Mouse (Mus musculus): ENCODE results near the gene Dhx32.
A peak's percentile ranks its signal among the peaks of the same experiment; 100 is the strongest.

DNA sequence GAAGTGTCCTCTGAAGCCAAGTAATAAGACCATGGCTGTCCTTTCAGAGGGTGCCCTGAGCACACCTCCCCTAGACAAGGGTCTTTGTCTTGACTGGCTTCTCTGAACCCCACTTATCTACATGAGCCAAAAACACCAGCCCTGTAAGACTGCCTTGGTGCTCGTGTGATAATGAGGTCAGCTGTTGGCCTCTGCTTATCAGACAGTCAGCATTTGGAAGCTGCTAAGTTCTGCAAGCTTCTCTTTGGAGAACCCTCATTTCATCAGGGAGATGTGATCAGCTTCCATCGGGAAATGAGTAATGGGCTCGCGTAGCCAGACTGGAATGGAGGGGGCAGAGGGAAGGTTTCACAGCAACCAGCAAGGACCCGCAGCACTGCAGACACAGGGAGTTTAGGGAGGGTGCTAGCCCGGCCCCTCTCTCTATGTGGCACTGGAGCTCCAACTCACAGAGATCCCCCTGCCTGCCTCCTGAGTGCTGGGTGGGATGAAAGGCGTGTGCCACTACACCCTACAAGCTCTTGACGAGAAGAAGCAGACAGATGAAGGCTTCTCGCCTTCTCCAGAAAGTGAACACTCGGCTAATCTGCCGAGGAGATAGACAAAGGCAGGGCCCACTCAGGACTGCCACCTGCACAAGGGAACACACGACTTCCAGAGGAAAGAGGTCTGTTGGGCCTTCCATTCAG lies 84.4 kb downstream of the Dhx32 start:
- TF ChIP-seq CTCF (IDR thresholded peaks at IDR 0.05; ENCODE audit: low read depth) (no peak), EP300 (IDR thresholded peaks at IDR 0.05; ENCODE audit: low read depth) (peak; percentile 97)

Measured in liver, embryonic 14.5 days (tissue).